Mouse (Mus musculus) lung, adult 2 months (tissue): ENCODE results near the gene Gdap1l1. TPM values are rescaled to one million over a fixed set of nuclear protein-coding genes. Genes with fewer than 3 reads are reported as not detected.
"Not testable (repeated sequence)": the region's sequence is repeated elsewhere in the genome, so short reads cannot be mapped to it uniquely, and the experiment has no call there.

Experiments used
- DNase-seq: peaks from one replicate; pipeline ENCODE4 v3.0.0; 2022
- H3K4me1 ChIP-seq: fragments of 200-500 bp; 2 replicates; pipeline ENCODE4 v1.6.1; 2011; ENCODE audit warnings: low read length; ENCODE audit not compliant: control insufficient read depth, insufficient read depth
- H3K4me3 ChIP-seq: fragments of 200-500 bp; replicated peaks from 2 replicates; pipeline ENCODE3; 2011; ENCODE audit warnings: low read depth, mild to moderate bottlenecking, control low read depth, low read length; ENCODE audit errors: extremely low read depth
- CTCF ChIP-seq: fragments of 200-500 bp; IDR thresholded peaks from 2 replicates; pipeline ENCODE4 v1.5.1; 2011; ENCODE audit warnings: mild to moderate bottlenecking, low read length, control low read depth; ENCODE audit not compliant: insufficient read depth
- POLR2A ChIP-seq: fragments of 200-500 bp; IDR thresholded peaks from 2 replicates; pipeline ENCODE4 v1.6.1; 2011; ENCODE audit warnings: low read depth, mild to moderate bottlenecking, control low read depth, low read length, borderline replicate concordance; ENCODE audit errors: extremely low read depth
- WGBS: fragments of 180-500 bp; shearing (Covaris S2); methylation state at CpG from one replicate; pipeline ENCODE4 v1.1.7; 2018; 5-methylcytosine and 5-hydroxymethylcytosine counted together
- polyA plus RNA-seq: library from polyadenylated mRNA; depleted of rRNA; stranded (reverse); fragments of >200 nt; gene quantifications from 2 replicates; pipeline ENCODE4 v1.2.3, GENCODE M21; 2012

The Gdap1l1 gene
- polyA plus RNA-seq, 1 experiment: 0.19 TPM

DNA sequence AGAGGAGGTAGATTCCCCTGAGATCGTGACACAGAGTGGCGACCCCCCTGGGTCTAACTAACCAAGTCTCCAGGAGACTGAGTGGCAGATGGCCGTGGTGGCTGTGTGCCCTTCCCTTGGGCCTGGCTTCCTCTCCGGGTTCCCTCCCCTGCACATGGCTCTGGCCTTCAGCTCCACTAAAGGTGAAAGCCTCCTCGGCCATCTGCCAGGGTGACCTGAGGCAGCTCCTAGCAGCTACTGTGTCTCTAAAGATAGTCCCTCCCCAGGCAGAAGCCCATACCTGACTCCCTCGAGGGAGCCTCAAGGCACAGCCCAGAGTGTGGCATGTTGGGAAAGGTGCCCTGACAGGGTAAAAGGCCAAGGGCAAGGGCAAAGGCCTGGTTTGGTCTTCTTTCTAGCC lies 5.3 kb downstream of the Gdap1l1 start:
- Histone ChIP-seq H3K4me3 (no peak overlapping the region), H3K4me1 (no peaks in the 10 kb centered on the region)
- WGBS: 52% methylated on average over 6 of the region's 6 CpGs
- DNase-seq: no peak
- no peak for TF ChIP-seq POLR2A

DNA sequence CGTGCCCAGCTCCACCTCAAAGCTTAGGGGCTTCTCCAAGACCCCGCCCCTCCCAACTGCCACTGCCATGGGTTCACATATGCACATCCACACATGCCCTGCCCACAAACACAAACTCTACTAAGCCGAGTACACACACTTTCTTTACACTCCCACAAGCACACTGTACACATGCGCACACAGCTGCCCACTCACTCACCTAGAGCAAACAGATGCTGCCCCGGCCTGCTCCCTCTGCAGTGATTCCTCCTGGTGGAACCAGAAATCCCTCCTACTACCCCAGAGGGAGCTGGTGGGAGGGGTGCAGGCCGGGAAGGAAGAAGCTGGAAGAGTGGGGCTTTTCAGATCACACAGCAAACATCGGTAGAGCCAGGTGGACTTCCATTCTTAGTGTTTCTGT lies 5.7 kb downstream of the Gdap1l1 start:
- 48% methylated on average over 7 of the region's 7 CpGs for WGBS

DNA sequence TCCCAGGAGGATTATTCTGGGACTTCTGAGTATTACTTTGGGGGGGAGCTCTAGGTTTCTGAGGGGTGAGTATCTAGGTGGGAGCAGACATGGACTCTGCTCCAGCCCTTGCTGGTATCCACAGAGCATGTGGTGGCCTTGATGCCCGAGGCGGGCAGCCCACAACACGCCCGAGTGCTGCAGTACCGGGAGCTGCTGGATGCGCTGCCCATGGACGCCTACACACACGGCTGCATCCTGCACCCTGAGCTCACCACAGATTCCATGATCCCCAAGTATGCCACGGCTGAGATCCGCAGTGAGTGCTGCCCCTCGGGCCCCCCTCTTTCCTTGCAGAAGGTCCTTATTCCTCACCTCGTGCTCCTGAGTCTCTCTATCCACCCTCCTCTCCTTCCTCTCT lies 9.1 kb downstream of the Gdap1l1 start:
- TF ChIP-seq CTCF (no peak), POLR2A (no peak)
- no peak overlapping the region for H3K4me3 ChIP-seq
- no peaks in the 10 kb centered on the region for H3K4me1 ChIP-seq
- no peak for DNase-seq
- WGBS: 74% methylated on average over 12 of the region's 12 CpGs

More for the DNA sequence above, 5.7 kb downstream of the Gdap1l1 start:
- H3K4me1 ChIP-seq: no peaks in the 10 kb centered on the region
- DNase-seq: no peak
- H3K4me3 ChIP-seq: no peak overlapping the region
- TF ChIP-seq POLR2A: no peak
- TF ChIP-seq CTCF: no peak

DNA sequence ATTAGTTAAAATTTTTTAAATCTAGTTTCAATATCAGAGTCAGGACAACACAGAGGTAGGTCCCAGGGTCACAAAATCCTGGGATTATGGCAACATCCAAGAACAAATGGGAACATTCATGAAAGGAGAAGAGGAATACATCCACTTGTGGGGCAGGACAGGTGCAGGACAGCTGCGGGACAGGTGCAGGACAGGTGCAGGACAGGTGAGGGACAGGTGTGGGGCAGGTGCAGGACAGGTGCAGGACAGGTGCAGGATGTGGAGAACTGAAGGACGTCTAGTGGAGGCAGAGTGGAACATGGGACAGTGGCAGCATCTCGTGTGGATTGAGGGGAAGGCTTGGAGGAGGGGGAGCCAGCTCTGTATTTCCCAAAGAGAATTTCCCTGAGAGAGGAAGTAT lies 11.0 kb downstream of the Gdap1l1 start:
- TF ChIP-seq CTCF (no peak), POLR2A (no peak)
- Histone ChIP-seq H3K4me3 (no peak overlapping the region), H3K4me1 (no peaks in the 10 kb centered on the region)
- DNase-seq: no peak
- WGBS: 50% methylated on average over 3 of the region's 3 CpGs

DNA sequence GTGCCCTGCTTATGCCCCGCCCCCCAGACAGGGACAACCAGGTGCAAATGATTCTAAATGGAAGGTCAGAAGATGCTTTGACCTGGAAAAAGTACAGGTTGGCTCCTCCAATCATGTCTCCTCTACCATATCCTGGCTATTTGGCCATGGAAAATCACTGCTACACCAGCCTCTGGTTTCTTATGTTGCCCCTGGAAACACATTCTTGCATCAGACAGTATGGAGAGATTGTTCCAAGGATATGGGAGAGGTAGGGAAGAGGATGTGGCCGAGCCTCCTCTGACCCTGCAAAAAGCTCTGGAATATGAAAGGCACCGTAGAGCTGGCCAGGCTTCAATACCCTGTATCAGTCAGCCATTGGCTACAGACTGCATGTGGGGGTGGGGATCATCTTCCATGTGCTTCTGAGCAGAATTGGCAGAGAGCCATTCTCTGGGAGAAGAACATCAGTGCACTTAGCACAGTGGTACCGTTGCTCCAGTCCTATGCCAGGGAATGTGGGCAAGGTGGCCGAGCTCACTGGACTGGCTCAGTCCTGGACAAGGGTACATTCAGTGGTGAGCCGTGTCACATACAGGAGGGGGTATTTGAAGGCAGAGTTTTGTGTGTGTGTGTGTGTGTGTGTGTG lies 12.5 kb downstream of the Gdap1l1 start:
- TF ChIP-seq CTCF (no peak), POLR2A (no peak)
- WGBS: 54% methylated on average over 6 of the region's 6 CpGs
- no peak for DNase-seq
- H3K4me3 ChIP-seq: no peak overlapping the region
- H3K4me1 ChIP-seq: no peaks in the 10 kb centered on the region

DNA sequence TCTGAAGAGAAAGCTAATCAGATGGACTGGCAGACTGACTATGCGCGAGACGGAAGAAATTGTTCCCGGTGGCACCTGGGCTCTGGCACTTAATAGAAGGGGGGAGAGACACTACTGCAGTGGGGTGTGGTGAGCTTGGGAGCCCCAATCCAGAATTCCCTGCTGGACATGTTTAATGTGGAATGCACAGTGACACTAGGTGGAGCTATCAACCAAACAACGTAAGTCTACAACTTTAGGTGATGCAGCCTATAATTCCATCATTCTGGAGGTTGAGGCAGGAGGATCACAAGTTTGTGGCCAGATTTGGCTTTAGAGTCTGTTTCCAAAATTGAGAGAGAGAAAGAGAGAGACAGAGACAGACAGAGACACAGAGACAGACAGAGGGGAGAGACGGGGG lies 14.5 kb downstream of the Gdap1l1 start:
- WGBS: 86% methylated on average over 6 of the region's 6 CpGs
- H3K4me3 ChIP-seq: no peak overlapping the region
- TF ChIP-seq CTCF (0 out of 2 replicates have a peak, but pooled peaks have one; percentile 19), POLR2A (no peak)
- H3K4me1 ChIP-seq: no peaks in the 10 kb centered on the region
- no peak for DNase-seq

DNA sequence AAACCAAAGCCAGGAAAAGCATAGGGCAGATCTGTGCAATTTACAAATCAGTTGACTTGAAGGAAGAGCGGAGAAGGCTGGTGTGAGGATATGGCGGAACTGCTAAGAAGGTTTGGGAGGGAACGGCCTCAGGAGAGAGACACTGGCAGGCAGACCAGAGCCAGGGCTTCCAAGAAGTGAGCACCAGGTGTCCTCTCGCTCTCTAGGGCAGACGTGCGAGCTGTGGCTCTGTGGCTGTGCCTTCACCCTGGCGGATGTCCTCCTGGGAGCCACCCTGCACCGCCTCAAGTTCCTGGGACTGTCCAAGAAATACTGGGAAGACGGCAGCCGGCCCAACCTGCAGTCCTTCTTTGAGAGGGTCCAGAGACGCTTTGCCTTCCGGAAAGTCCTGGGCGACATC lies 15.1 kb downstream of the Gdap1l1 start:
- Histone ChIP-seq H3K4me3 (no peak overlapping the region), H3K4me1 (no peaks in the 10 kb centered on the region)
- TF ChIP-seq CTCF (no peak), POLR2A (no peak)
- 84% methylated on average over 13 of the region's 13 CpGs for WGBS
- DNase-seq: no peak

DNA sequence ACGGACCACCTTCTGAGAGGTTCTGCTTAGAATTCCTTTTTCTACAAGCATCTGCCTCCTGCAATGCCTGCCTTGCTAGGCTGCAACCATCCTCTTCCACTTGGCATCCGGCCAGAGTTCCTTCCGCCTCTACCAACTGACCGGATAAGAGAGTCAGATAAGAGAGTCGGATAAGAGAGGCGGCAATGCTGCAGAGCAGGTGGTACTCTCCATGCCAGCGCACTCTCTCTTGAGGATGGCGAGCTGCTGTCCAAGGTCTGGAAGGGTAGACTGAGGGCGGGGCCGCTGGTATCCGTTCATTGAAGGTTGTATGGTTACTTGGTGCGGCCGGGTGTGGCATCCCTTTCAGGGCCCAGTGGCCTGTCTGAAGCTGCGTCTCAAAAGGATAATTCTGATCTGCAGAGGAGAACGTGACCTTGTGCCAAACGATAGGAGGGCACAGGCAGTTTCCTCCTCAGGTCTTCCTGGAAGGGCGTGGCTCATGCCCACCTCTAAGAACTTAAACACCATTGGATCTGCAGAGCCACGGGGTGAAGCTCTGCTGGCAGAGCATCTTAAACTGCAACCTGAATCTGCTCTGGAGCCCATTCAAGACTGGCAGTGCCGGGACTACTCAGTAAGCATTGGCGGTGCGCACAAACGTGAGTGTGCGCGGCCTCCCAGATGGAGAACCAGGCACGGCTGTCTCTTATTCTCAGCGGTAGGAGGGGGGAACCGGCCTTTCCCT lies 20.4 kb downstream of the Gdap1l1 start:
- no peak overlapping the region for H3K4me3 ChIP-seq
- DNase-seq: no peak
- TF ChIP-seq POLR2A: no peak
- no peak for TF ChIP-seq CTCF
- 32% methylated on average over 27 of the region's 27 CpGs for WGBS
- H3K4me1 ChIP-seq: peaks cover 4% of the 10 kb centered on the region; the same call in 1 of the 2 replicates

DNA sequence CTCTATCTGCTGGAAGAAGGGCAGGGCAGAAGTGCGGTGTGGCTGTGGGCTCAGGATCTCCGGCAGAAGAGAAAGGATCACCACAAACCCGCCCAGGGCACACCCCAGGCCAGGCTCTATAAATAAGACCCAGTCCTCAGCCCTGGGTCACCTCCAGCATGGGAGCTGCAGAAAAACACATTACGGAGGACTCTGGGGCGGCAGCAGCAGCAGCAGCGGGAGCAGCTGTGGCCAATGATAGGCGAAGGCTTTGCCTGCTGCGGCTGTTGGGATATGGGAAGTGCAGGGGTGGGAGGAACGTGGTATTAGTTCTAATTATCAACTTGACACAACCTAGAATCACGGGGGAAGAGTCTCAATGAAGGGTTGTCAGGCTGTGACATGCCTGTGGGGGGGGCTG lies 21.1 kb downstream of the Gdap1l1 start:
- no peak overlapping the region for H3K4me3 ChIP-seq
- TF ChIP-seq POLR2A (no peak), CTCF (no peak)

DNA sequence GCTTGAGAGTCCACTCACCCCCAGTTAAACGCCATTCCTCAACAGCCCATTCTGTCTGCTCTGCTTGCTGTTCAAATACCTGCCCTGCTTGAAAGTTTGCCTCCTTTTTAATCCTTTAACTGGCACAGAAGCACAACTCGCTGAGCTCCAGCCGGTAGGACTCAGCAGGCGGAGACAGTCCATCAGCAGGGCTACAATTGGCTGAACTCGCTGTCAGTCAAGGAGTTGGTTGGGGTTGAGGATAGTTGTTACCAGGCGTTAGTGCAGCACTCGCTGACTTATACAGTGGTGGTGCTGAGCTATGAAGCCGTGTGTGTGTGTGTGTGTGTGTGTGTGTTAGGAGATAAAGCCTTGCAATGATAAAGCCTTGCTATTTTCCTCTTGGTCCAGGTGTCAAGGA lies 22.3 kb downstream of the Gdap1l1 start:
- peaks cover 4% of the 10 kb centered on the region; the same call in 1 of the 2 replicates for H3K4me1 ChIP-seq
- no peak for DNase-seq
- no peak overlapping the region for H3K4me3 ChIP-seq
- 88% methylated on average over 8 of the region's 8 CpGs for WGBS
- no peak for TF ChIP-seq CTCF
- TF ChIP-seq POLR2A: no peak

More for the DNA sequence above, 21.1 kb downstream of the Gdap1l1 start:
- WGBS: 27% methylated on average over 10 of the region's 10 CpGs
- peaks cover 4% of the 10 kb centered on the region; the same call in 1 of the 2 replicates for H3K4me1 ChIP-seq
- DNase-seq: no peak

DNA sequence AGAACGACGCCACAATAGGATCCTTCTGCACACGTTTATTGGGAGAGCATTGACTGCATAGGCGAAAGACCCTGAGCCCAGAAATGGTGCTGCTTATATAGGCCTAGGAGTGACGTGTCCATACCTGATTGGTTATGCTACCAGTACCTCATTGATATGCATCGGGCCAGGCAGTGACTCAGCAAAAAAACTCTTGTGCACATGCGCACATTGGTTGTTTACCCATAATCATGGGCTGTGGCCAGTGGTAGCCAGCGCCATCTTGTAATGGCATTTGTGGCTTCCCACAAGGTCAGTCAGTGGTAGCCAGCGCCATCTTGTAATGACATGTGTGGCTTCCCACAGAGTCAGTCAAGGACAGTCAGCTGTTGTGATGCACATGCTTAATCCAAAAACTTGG lies 23.0 kb downstream of the Gdap1l1 start:
- WGBS: 93% methylated on average over 9 of the region's 9 CpGs
- H3K4me3 ChIP-seq, DNase-seq, H3K4me1 ChIP-seq: not testable (repeated sequence)
